Mouse (Mus musculus) embryonic facial prominence, embryonic 13.5 days (tissue): Measurements from ENCODE around the gene Vmn2r41. TPM values are rescaled to one million over a fixed set of nuclear protein-coding genes. Genes with fewer than 3 reads are reported as not detected.
"Not testable (repeated sequence)": the region's sequence is repeated elsewhere in the genome, so short reads cannot be mapped to it uniquely, and the experiment has no call there.

ENCODE experiments used
- ATAC-seq: fragments of 200-750 bp; cut with Nextera tagmentation; 2 replicates; pipeline ENCODE4 v1.8.0; 2017; ENCODE audit warnings: low read depth; ENCODE audit not compliant: insufficient number of reproducible peaks, insufficient read depth, low FRiP score, low TSS enrichment
- H3K27ac ChIP-seq: fragments of 300-500 bp; sonication (generic); 2 replicates; pipeline ENCODE4 v1.5.1; 2015; ENCODE audit warnings: moderate library complexity, mild to moderate bottlenecking, inconsistent platforms
- H3K27me3 ChIP-seq: fragments of 300-500 bp; sonication (generic); 2 replicates; pipeline ENCODE4 v1.6.1; 2015; ENCODE audit warnings: mild to moderate bottlenecking, inconsistent platforms
- H3K36me3 ChIP-seq: fragments of 300-500 bp; sonication (generic); 2 replicates; pipeline ENCODE4 v1.6.1; 2015; ENCODE audit warnings: mild to moderate bottlenecking, inconsistent platforms
- H3K4me1 ChIP-seq: fragments of 300-500 bp; sonication (generic); 2 replicates; pipeline ENCODE4 v1.6.1; 2015; ENCODE audit warnings: inconsistent platforms
- H3K4me2 ChIP-seq: fragments of 300-500 bp; sonication (generic); 2 replicates; pipeline ENCODE4 v1.6.1; 2015; ENCODE audit warnings: moderate library complexity, mild to moderate bottlenecking, inconsistent platforms
- H3K4me3 ChIP-seq: fragments of 300-500 bp; sonication (generic); 2 replicates; pipeline ENCODE4 v1.5.1; 2015; ENCODE audit warnings: mild to moderate bottlenecking, inconsistent platforms
- H3K9ac ChIP-seq: fragments of 300-500 bp; sonication (generic); 2 replicates; pipeline ENCODE4 v1.6.1; 2015; ENCODE audit warnings: mild to moderate bottlenecking, inconsistent platforms
- H3K9me3 ChIP-seq: fragments of 300-500 bp; sonication (generic); 2 replicates; pipeline ENCODE4 v1.6.1; 2016; ENCODE audit warnings: inconsistent platforms
- WGBS: fragments of 180-500 bp; shearing (Covaris S2); methylation state at CpG from one replicate; pipeline ENCODE4 v1.1.7; 2015; ENCODE audit warnings: mixed read lengths; 5-methylcytosine and 5-hydroxymethylcytosine counted together
- polyA plus RNA-seq: library from polyadenylated mRNA; unstranded; fragments of >200 nt; fragmentation: Nextera tagmentation; extraction: Ambion mirVana; gene quantifications from 2 replicates; pipeline ENCODE4 v1.2.1, GENCODE M21; 2015

The Vmn2r41 gene
- not detected in 2 replicates for polyA plus RNA-seq

- H3K9ac ChIP-seq, H3K36me3 ChIP-seq, H3K4me1 ChIP-seq, H3K4me3 ChIP-seq, H3K27me3 ChIP-seq, H3K4me2 ChIP-seq, ATAC-seq, H3K9me3 ChIP-seq, H3K27ac ChIP-seq: not testable (repeated sequence)
- WGBS = no CpG with 5 or more reads among the region's 1 CpGs
These were observed at the start of gene Vmn2r41 for GRCm38 (mm10) chr7:8161554-8161953. Gene Vmn2r41, minus strand, starts transcription at chr7:8161654.

GRCm38 (mm10) chr7:8200220-8200619 lies 38.8 kb upstream of the Vmn2r41 start, which contains the start of gene Vmn2r42:
Gene Vmn2r42, minus strand, starts transcription at chr7:8200320.
- not testable (repeated sequence) for H3K27ac ChIP-seq, H3K4me3 ChIP-seq, ATAC-seq, H3K9ac ChIP-seq, H3K36me3 ChIP-seq, H3K4me2 ChIP-seq, H3K9me3 ChIP-seq, H3K27me3 ChIP-seq, H3K4me1 ChIP-seq
- WGBS = no CpG with 5 or more reads among the region's 2 CpGs

DNA sequence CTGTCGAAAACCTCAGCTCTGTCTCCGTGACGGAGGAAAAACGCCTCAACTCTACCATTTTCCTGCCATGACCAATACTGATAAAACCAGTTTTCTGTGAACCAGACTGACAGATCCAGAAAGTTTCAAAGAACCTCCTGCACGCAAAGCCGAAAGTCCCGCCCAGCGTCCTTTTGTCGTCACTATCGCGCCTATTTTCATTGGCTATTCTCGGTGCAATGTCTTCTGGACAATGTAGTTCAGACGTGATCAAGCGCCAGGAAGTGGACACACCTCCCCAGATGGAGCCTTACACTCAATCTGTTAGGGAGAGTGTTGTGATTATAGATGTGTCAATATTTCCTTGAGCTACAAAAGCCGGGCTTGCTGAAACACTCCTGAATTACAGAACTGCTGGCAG lies 68.6 kb downstream of the Vmn2r41 start:
- WGBS = 39% methylated on average over 11 of the region's 15 CpGs
- not testable (repeated sequence) for H3K9me3 ChIP-seq, H3K27me3 ChIP-seq, ATAC-seq, H3K9ac ChIP-seq, H3K4me2 ChIP-seq, H3K4me1 ChIP-seq, H3K36me3 ChIP-seq, H3K27ac ChIP-seq, H3K4me3 ChIP-seq

Other genes with a start within 250 kb of the Vmn2r41 start
- gene Vmn2r42, start 38.7 kb upstream of the Vmn2r41 start, polyA plus RNA-seq = not detected in 2 replicates
- gene Vmn2r43, start 98.9 kb upstream of the Vmn2r41 start, polyA plus RNA-seq = not detected in 2 replicates
- gene Vmn2r44, start 221.7 kb upstream of the Vmn2r41 start, polyA plus RNA-seq = not detected in 2 replicates